Mouse (Mus musculus) cerebellum, postnatal 25 days (tissue): ENCODE data around the gene Mymk.

Experiments used
- DNase-seq, 2 experiments: peaks; one replicate each; pipeline ENCODE4 v3.0.0; 2021; ENCODE audit warnings: mixed read lengths in 2 of 2

Gene Mymk

DNA sequence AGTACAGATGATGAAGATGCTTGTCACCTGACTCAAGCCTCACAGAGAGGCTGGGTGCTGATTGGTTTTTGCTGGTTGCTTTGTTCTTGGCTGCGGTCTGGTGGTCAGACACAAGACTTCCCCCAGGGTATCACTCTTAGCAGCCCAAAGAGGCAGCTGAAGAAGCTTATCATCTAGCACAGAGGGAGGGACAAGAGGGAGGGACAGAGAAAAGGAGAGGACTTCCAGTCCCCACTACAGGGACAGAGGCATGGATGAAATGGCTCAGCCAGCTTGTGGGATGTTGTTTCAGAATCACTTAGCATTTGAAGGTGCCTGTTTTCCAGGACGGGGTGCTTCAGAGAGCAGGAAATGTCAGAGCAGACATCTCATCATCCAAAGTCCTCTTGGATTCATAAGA, 6.3 kb upstream of the Mymk start:
- DNase-seq: no peak

DNA sequence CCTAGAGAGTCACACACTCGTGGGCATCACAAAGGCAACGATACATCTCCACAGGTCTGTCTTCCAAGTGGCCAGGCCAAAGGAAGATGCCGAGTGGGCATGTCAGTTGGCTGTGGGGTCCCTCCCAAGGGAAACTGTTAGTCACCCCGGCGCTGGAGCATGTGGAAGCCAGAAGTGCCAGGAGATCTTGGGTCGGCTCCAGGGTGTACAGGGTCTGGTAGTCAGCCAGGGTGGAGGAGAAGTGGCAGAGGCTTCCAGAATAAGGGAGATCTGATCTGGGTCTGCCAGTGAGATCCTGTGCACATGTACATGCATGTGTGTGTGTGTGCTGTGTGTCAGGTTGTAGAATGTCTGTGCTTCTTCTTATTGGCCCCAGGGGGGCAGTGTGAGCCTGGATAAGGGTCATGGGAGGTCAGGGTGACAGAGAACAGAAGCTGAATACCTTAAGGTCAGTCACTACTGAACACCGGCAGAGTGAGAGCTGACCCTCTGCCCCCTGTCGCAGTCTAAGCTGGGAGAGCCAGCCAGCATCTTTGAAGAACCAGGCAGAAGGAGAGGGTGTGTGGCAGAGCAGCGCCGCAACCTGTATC, 5.8 kb upstream of the Mymk start:
- no peak for DNase-seq

DNA sequence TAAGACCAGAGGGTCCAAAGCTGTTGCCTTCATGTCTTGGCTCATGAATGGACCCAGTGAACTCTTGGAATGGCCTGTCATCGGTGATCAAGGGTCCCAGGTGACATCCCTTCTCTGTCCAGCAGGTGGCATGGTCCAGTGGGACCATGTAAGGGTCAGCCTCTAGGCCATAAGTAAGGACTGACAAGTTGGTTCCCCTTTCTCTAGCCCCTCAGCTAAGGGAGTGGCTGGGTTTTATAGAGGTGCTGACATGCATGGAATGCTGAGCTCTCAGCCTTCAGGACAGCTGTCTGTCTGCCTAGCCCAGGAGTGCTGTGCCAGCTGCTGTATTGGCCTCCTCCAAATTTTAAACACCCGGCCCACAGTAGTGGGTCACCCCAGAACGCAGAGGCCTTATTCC, 3.5 kb upstream of the Mymk start:
- peak; percentile 58 to 76 for DNase-seq

GRCm38 (mm10) chr2:27074804-27075203, 2.8 kb upstream of the Mymk start:
- DNase-seq: no peak

DNA sequence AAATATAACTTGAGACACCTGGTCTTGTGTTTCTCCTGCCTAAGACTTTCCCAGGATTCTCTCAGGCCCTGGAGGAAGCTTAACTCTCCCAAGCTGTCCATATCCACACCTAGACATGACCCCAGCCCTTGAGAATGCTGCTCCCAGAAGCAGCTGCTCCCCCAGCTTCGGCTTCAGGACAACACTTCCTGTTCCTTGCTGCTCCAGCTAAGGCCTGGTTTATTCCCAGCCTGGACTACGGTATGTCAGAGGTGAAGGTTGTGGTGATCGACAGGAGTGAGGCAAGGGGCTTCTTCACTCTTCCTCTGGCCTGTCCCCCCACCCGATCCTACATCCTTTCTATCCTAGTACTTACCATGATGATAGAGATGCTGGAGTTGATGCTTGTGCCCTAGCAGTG, 1.4 kb upstream of the Mymk start:
- DNase-seq: no peak

DNA sequence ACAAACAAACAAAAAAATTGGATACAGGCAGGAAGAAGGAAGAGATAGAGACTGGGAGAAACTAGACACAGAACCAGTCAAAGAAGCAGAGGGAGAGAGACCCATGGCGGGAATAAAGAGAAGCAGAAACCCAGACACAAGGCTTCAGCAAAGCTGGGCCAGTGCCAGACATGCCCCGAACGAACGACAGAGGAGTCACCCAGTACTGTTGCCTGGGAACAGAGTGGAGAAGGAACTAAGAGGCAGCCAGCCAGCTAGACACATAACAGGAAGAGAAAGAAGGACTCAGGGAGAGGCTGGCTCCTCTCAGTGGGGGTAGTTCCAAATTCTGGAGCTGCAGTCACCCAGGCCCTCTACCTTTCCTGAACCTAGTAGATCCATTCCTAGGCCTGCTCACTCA, 842 bp downstream of the Mymk start:
- DNase-seq: peak in 1 of 2 experiments; percentile 52

DNA sequence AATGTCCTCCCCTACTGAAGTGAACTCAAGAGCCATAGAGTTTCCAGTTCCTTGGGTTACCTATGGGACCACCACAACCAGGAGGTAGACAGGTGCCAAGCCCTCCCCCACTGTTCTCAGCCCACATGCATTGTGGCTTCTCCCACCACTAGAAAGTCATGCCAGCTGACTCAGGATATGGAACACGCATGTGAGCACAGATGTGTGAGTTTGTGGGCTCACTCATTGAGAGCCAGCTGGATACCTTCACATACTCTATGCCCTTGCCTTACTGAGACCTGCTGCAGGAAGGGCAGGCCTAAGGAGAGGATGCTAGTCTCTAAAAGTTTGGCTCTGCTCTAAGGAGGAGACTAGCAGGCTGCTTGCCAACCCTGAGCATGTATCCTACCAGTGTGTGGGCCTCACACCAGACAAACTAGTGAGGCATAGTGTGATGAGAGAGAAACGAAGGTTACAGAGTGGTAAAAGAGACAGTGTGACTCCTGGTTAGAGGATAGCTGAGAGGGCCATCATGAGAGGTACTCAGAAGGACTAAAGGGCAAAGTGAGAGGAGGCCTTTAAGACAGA, 1.6 kb downstream of the Mymk start:
- no peak for DNase-seq

GRCm38 (mm10) chr2:27069646-27070045, 2.3 kb downstream of the Mymk start:
- no peak for DNase-seq

GRCm38 (mm10) chr2:27067996-27068395, 4.0 kb downstream of the Mymk start:
- no peak for DNase-seq

DNA sequence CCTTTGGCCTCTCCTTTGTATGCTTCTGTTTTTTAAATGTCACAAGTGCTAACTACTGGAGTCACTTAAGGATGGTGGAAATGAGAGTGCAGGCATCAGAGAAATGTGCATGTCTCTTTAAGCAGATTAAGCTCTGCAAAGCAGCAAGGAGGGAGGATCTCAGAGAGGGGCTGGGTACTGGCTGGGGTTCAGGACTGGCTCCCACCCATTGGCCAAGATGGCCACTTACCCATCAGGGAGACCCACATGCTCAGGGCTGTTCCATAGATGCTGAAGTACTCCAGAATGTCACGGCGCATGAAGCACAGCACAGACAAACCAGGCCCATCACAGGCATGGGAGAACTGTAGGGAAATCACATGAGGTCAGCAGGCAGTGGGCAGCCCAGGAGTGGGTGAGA, 4.9 kb downstream of the Mymk start:
- DNase-seq: no peak

GRCm38 (mm10) chr2:27059187-27059586, 12.8 kb downstream of the Mymk start:
- no peak for DNase-seq

DNA sequence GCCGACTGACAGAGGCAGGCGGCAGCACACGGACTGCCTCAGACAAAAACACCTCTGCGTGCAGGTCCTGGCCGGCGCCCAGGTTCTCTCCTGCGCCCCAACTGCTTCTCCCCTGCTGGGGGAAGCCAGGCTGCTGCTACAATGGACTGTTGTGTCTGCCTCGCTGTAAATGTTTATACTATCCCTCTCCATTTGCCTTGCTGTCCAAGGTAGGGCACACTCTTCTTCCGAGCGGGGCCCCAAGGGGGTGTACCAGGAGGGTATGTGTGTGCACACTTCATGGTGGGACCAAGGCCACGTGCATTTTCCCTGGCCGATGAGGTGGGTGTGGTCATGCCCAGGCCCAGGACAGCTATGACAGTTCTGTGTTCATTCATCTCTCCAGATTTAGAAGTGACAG, 13.2 kb downstream of the Mymk start:
- peak in 1 of 2 experiments; percentile 51 for DNase-seq

GRCm38 (mm10) chr2:27058251-27058650, 13.7 kb downstream of the Mymk start:
- DNase-seq: no peak

DNA sequence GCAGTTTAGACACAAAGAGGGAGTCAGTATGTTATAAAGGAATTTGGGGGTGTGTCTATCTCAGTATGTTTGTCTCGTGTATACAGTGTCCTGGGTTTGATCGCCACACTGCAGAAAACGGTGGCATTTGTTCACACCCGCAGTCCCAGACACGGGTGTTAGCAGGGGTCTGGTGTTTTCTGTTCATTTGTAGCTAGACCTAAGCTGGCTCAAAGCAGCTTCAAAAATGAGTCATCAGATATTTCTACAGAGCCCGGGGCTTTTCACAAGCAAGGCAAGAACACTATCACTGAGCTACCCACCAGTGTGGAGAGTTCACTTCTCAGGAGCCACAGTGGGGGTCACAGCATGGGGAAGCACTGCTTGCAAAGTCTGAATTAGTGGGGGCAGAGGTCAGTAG, 22.6 kb downstream of the Mymk start:
- DNase-seq: no peak

- DNase-seq: no peak
Measured at GRCm38 (mm10) chr2:27045979-27046770, 25.8 kb downstream of the Mymk start.

DNA sequence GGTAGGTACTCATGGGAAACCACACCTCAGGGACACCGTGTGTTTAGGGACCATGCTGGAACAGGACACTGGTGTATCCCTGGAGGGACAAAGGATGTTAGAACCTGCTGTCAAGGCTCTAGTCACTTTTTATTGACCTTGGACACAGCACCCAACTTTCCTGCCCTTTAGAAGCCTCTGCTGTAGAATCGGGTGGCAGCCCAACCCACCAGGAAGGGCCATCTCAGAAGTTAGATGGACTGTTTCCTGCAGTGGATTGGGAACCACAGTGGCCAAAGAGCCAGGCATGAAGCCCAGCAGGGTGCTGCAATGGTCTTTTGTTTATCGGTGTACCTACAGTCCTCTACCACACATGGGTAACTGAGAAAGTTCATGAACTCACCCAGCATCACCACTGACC, 27.3 kb downstream of the Mymk start:
- no peak for DNase-seq

- no peak for DNase-seq
Measured at GRCm38 (mm10) chr2:27044166-27044565, 27.8 kb downstream of the Mymk start.

DNA sequence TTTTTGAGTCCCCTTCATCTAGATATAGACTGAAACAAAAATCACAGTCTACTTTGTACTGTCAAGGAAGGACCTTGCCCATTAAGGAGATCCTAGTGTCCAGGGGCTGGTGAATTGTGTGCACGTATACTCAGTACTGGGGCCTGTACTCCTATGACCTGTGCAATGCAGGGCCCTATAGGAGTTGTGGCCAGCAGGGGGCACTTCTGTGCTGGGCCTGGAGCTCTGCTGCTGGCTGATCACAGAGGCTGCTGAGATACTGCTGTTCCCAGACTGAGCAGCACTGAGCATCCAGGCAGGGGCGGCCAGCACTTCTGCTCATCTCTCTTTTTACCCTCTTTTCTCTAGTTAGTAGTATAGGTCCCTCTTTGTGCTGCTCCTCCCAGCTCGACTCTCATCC, 28.5 kb downstream of the Mymk start:
- peak; percentile 85 to 93 for DNase-seq

GRCm38 (mm10) chr2:27042131-27042844, 29.7 kb downstream of the Mymk start:
- no peak for DNase-seq

DNA sequence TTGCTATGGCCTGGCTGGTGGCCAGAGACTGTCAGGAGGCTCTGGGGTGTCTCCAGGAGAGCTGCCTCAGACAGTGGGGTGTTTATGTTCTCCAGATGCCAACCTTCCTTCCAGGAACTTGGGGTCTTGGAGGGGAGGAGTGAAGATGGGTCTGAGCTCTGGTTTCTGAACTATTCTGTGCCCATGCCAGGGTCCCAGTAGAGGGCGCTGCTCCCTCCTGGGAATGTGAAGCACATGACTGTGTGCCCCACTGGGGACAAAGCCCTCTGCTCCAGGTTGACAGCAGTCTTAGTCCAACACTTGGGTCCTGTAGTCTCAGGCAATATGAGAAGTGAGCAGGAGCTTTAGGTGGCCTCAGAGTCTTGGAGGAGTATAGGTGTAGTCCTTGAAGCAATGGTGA, 32.7 kb downstream of the Mymk start:
- peak; percentile 34 to 53 for DNase-seq

- peak; percentile 65 to 86 for DNase-seq
Measured at GRCm38 (mm10) chr2:27038596-27038995, 33.4 kb downstream of the Mymk start.

DNA sequence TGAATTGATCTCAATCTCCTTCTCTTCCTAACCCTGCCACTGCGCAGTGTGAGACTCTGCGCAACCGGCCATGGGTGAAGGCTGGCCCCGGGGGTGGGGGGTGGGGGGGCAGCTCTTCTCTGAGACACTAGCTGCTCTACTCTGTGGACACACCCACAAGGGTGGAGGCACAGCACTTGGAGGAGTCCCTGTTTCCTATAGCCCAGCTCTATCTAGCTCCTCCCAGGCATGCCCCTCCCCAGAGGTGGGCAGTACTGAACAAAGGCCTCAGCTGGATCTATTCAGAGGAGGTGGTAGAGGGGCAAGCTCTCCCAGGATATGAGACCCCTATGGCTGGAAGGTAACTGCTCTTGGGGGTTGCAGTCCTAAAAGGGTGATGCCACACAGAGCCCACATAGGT, 35.0 kb downstream of the Mymk start:
- no peak for DNase-seq

DNA sequence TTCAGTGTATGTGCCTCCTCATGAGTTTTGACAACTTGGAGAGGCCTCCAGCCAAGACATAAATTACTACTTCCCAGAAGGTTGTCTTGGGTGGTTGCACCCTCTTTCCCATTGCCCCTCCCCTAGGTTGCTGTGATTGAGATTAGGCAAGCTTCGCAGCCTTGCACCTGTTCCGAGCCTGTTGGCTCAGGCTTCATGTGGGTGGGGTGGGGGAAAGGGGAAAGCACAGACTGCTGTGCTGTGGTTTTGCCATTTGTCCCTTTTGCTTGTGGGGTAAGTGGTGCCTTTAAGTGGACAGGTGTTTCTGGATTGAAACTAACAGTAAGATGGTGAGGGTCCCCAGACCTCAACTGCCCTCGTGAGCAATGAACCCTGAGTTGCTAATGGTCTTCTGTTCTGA, 36.0 kb downstream of the Mymk start:
- DNase-seq: no peak

GRCm38 (mm10) chr2:27032361-27032760, 39.6 kb downstream of the Mymk start:
- no peak for DNase-seq
